Mouse (Mus musculus): ENCODE data around the gene Cd3eap.

Gene Cd3eap

DNA sequence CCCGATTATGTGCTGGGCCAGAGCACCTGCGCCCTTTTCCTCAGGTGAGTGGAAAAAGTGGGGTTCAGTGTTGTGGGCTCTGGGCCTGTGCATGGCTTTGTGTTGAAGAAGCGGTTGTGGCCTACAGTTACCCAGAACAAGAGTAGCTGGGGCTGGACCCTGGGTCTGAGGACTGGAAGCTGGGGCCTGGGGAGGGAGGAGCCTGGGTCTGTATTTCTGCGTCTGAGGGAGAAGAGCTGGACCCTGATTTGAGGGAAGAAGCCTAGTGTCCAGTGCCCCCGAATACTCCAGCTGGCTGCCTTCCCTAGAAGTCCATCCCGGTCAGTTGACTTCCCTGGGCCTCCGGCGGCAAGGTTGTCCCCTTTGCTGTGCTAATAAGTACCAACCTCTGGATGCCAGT, 9.1 kb downstream of the Cd3eap start:
- no peaks in the 10 kb centered on the region for H3K27me3 ChIP-seq (ENCODE audit: control insufficient read depth, insufficient read depth, low read length, poor library complexity, severe bottlenecking)
- peaks cover 4% of the 10 kb centered on the region for H3K36me3 ChIP-seq (ENCODE audit: control insufficient read depth, insufficient read depth, low read length, poor library complexity, severe bottlenecking)
- DNase-seq (ENCODE audit: low read depth, low spot score) = no peak

DNA sequence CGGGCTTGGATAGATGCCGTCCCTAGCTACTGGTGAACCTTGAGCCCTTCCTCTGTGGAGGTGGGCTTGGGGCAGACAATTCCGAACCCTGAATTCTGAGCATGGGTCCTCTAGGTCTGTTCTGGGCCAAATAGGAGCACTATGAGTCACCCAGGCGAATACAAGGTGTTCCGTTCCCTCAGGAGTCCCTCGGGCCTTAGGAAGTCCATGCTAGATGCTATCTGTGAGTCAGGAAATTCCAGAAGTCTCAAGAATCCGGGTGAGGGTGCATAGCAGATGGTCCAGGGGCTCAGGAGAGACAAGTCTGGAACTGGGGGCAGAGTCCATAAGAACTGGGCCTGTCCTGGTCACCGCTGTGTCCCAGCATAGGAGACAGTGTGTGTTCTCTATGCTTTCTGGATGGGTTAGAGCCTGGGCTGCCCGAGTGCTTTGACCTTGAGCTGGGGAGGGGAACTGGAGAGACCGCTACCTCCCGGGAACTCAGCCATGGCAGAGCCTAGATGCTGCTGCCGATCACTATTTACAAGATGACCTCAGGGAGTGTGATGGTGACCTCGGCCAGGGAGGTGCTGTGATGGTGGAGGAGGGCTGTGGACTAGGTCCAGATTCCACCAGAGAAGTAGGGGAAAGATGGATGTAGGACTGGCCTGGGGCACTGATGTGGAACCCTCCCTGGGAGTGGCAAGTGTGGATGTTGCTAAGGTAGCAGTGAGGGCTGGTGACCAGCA, 9.9 kb downstream of the Cd3eap start:
- peaks cover 4% of the 10 kb centered on the region for H3K36me3 ChIP-seq (ENCODE audit: control insufficient read depth, insufficient read depth, low read length, poor library complexity, severe bottlenecking)
- DNase-seq (ENCODE audit: low read depth, low spot score) = no peak
- no peaks in the 10 kb centered on the region for H3K27me3 ChIP-seq (ENCODE audit: control insufficient read depth, insufficient read depth, low read length, poor library complexity, severe bottlenecking)

DNA sequence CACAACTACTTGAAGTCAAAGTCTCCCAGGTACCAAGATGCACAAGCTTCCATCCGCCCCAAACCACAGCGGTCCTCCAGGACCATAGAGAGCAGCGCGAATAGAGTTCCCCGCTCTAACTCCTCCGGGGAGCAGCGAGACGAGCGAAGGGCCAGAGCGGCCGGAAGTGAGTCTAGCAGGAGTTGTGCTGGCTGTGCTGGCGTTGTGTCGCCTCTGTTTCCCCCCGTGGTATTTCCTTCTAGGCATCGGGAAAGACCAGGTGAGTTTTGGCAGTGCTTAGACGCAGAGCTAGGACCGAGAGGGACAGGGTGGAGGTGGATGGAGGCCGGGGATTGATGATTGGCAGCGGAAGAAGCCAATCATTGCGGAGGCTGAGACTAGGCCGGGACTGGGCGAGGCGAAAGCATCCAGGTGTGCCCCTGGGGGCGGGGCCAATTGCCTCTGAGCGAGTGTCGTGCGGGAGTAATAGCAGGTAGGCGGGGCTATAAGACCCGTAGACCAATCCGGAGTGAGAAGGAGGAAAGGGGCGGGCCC, 14.3 kb downstream of the Cd3eap start:
- peaks cover under 1% of the 10 kb centered on the region; the same call in 1 of the 2 replicates for H3K36me3 ChIP-seq (ENCODE audit: control insufficient read depth, insufficient read depth, low read length, poor library complexity, severe bottlenecking)
- no peaks in the 10 kb centered on the region for H3K27me3 ChIP-seq (ENCODE audit: control insufficient read depth, insufficient read depth, low read length, poor library complexity, severe bottlenecking)
- peak; percentile 99 for DNase-seq (ENCODE audit: low read depth, low spot score)

DNA sequence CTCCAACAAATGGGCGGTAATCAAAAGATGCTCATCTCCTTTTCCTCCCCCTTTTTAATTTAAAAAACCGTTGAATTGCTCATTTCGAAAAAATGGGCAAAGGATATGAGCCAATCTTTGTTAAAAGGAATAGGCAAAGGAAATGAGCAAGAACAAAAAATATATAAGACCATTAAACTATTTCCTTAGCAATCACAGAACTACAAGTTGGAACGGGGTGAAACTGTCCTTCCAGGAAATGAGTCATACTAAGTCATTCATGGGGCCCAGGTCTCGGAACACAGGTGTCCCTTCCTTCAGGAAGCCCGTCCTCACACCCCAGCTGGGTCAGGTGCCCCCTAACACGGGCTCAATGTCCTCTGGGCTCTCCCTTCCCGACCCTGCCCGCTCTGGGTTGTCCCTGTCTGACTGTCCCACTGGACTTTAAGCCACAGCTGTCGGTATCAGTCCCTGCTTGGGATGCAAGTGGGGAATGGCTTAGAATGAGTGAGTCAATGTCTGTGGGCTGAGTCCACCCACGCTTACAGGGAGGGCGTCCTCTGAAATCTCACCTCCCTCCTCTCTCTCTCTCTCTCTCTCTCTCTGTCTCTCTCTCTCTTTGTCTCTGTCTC, 14.9 kb downstream of the Cd3eap start, which contains the start of gene Ercc1:
Ercc1 (plus strand) TSS at position 542 of the 611 bp plus-strand sequence.
- DNase-seq (ENCODE audit: low read depth, low spot score) = peak; percentile 54
- H3K36me3 ChIP-seq (ENCODE audit: control insufficient read depth, insufficient read depth, low read length, poor library complexity, severe bottlenecking) = no peaks in the 10 kb centered on the region; the same call in 1 of the 2 replicates
- no peaks in the 10 kb centered on the region for H3K27me3 ChIP-seq (ENCODE audit: control insufficient read depth, insufficient read depth, low read length, poor library complexity, severe bottlenecking)

DNA sequence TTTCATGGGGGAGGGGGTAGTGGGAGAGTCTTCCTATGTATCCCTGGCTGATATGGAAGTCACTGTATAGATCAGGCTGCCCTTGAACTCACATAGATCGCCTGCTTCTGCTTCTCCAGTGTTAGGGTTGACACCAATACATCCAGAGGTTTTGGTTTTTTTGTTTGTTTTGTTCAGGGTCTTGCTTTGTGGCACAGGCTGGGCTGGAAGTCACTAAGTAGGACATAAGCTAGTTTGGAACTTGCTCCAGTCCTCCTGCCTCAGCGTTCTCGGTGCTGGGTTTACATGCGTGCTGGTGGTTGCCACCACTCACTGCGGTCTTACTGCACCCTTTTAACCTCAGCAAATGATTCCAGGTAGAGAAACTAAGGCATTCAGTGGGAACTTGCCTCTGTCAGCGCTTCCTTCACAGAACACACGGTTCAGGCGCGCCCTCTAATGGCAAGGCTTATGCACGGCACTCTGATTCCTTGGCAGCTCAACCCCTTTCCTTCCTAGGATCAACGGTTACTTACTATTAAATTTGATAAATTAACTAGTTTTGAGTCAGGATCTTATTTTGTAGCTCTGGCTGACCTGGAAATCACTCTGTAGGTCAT, 16.0 kb downstream of the Cd3eap start:
- H3K27me3 ChIP-seq (ENCODE audit: control insufficient read depth, insufficient read depth, low read length, poor library complexity, severe bottlenecking) = no peaks in the 10 kb centered on the region
- DNase-seq (ENCODE audit: low read depth, low spot score) = peak; percentile 88

DNA sequence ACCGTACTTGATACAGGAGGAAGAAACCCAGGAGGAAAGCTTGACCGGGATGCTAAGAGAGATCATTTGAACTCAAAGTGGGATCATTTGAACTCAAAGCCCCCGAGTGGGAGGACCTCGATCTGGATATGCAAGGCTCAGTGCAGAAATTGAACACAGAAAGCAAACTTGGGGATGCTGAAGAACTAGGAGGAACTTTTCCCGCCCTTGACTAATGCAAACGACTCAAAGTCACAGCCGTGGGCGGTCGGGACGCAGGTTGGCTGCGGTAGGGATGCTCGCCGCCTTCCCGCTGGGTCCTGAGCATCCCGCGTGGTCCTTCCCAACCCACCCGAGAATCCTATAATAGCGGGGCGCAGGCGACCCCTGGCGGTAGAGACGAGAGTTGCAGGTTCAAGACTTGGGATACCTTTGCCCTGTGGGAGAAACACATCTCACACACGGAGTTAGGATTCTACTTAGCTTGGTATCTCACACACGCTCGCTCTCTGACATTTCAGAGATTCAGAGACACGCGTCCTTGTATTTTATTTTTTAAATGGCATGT, 16.7 kb downstream of the Cd3eap start:
- peak; percentile 83 for DNase-seq (ENCODE audit: low read depth, low spot score)
- H3K36me3 ChIP-seq (ENCODE audit: control insufficient read depth, insufficient read depth, low read length, poor library complexity, severe bottlenecking) = no peaks in the 10 kb centered on the region
- no peaks in the 10 kb centered on the region for H3K27me3 ChIP-seq (ENCODE audit: control insufficient read depth, insufficient read depth, low read length, poor library complexity, severe bottlenecking)

More for the DNA sequence above, 16.0 kb downstream of the Cd3eap start:
- H3K36me3 ChIP-seq (ENCODE audit: control insufficient read depth, insufficient read depth, low read length, poor library complexity, severe bottlenecking) = no peaks in the 10 kb centered on the region

DNA sequence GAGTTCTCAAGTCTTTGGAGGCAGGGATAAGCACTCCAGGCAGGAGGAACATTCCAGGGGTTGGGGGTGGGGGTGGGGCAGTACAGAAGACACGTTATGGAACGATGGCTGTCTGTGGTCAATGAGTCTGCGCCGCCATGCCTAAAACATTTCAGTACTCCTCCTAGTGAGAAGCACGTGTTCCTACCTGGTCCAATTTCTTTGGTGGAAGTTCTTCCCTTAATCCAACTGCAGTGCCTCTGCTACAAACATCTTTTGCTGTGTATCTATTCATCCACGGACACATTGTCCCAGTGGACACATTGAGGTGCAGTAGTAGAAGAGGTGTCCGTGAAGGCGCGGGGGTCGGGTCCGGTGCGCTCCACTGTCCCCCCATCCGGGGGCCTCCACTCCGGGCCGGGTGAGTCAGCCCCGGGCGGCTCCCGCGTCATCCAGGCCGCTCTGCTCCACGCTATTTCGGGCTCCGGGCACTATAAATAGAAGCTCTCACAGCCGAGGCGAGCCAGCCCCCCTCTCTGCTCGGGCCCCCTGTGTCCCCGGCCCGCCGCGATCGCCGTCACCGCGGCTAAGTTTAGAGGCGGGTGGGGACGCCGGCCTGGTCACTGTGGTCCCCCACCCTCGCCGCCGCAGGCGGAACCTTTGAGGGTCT, 17.4 kb downstream of the Cd3eap start:
- Histone ChIP-seq H3K27me3 (ENCODE audit: control insufficient read depth, insufficient read depth, low read length, poor library complexity, severe bottlenecking) (no peaks in the 10 kb centered on the region), H3K36me3 (ENCODE audit: control insufficient read depth, insufficient read depth, low read length, poor library complexity, severe bottlenecking) (no peaks in the 10 kb centered on the region)
- DNase-seq (ENCODE audit: low read depth, low spot score) = peak; percentile 36

DNA sequence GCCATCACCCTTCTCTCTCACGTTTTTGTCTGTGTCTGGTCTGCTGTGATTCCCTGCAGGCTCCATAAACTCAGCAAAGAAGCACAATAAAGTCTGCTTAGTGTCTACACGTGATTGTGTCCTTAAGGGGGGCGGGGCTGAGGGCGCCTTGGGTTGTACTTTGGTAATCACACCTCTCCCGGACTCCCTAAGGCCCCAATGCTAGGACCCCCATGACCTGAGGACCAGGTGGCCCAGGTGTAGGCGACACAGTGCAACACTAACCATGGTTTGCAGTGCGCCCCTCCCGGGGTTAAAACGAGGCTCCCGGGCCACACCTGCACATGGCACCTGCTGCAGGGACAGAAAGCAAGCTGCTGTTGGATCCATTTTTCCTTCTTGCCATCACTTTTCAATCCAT, 18.0 kb downstream of the Cd3eap start:
- Histone ChIP-seq H3K36me3 (ENCODE audit: control insufficient read depth, insufficient read depth, low read length, poor library complexity, severe bottlenecking) (no peaks in the 10 kb centered on the region), H3K27me3 (ENCODE audit: control insufficient read depth, insufficient read depth, low read length, poor library complexity, severe bottlenecking) (no peaks in the 10 kb centered on the region)
- no peak for DNase-seq (ENCODE audit: low read depth, low spot score)

DNA sequence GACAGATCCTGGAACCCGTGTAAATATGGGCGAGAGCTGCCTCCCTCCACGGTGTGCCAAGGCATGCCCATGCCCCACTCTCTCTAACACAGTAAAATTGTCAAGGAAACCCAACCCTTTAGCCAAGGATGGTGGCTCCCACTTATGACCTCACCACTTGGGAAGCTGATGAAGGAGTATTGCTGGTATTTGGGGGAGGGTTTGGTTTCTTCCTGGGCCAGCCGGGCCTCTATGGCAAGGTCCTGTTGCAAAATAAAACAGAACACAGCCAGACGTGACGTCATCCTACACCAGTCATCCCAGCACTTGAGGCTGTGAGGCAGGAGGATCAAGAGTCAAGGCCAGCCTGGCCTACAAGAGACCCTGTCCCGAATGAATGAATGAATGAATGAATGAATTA, 20.7 kb downstream of the Cd3eap start:
- H3K36me3 ChIP-seq (ENCODE audit: control insufficient read depth, insufficient read depth, low read length, poor library complexity, severe bottlenecking) = no peaks in the 10 kb centered on the region
- no peaks in the 10 kb centered on the region for H3K27me3 ChIP-seq (ENCODE audit: control insufficient read depth, insufficient read depth, low read length, poor library complexity, severe bottlenecking)
- DNase-seq (ENCODE audit: low read depth, low spot score) = no peak

DNA sequence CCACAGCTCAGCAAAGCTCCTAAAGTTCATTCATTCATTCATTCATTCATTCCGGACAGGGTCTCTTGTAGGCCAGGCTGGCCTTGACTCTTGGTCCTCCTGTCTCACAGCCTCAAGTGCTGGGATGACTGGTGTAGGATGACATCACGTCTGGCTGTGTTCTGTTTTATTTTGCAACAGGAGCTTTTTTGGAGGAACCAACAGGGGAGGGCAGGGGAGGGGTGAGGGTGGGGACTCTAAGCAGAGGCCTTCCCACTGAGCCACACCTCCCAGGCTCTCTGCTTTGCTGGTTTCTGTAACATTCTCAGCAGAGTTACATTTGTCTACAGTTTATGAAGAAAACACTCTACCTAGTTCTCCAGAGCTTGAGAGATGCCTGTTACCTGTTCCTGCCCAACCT, 21.2 kb downstream of the Cd3eap start:
- no peak for DNase-seq (ENCODE audit: low read depth, low spot score)
- no peaks in the 10 kb centered on the region for H3K27me3 ChIP-seq (ENCODE audit: control insufficient read depth, insufficient read depth, low read length, poor library complexity, severe bottlenecking)

DNA sequence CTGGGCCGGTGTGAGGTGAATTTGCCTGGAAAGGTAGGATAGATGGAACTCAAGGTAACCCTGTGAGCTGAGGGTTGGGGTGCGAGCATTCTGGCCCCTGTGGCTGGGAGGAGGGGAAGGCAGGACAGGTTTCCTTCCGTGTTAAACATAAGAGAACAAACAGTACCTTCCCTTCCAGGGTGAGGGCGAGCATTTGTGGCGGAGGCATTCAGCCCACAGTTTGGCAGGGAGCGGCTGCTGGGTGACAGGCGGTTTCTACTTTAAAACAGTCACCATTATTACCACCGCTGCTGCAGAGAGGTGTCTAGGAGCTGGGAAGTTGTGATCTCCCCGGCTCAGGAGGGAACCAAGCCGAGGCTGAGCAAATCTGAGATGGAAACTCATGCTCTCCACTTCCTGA, 22.2 kb downstream of the Cd3eap start:
- no peak for DNase-seq (ENCODE audit: low read depth, low spot score)
- H3K36me3 ChIP-seq (ENCODE audit: control insufficient read depth, insufficient read depth, low read length, poor library complexity, severe bottlenecking) = no peaks in the 10 kb centered on the region
- H3K27me3 ChIP-seq (ENCODE audit: control insufficient read depth, insufficient read depth, low read length, poor library complexity, severe bottlenecking) = no peaks in the 10 kb centered on the region

More for the DNA sequence above, 21.2 kb downstream of the Cd3eap start:
- no peaks in the 10 kb centered on the region for H3K36me3 ChIP-seq (ENCODE audit: control insufficient read depth, insufficient read depth, low read length, poor library complexity, severe bottlenecking)

DNA sequence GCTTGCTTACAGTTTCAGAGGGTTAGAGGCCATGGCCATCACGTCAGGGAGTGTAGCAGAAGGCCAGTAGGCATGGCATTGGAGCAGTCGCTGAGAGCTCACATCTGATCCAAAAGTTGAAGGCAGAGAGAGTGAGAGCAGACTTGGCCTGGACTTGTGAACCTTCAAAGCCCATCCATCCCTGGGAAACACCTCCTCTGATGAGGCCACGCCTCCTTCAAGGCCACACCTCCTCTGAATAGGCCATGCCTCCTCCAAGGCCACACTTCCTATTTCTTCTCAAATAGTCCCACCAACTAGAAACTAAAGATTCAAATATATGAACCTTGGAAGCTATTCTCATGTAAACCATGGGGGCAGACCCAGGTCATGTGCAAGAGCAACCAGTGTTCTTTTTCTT, 23.7 kb downstream of the Cd3eap start:
- Histone ChIP-seq H3K36me3 (ENCODE audit: control insufficient read depth, insufficient read depth, low read length, poor library complexity, severe bottlenecking) (no peaks in the 10 kb centered on the region), H3K27me3 (ENCODE audit: control insufficient read depth, insufficient read depth, low read length, poor library complexity, severe bottlenecking) (no peaks in the 10 kb centered on the region)
- peak; percentile 84 for DNase-seq (ENCODE audit: low read depth, low spot score)

DNA sequence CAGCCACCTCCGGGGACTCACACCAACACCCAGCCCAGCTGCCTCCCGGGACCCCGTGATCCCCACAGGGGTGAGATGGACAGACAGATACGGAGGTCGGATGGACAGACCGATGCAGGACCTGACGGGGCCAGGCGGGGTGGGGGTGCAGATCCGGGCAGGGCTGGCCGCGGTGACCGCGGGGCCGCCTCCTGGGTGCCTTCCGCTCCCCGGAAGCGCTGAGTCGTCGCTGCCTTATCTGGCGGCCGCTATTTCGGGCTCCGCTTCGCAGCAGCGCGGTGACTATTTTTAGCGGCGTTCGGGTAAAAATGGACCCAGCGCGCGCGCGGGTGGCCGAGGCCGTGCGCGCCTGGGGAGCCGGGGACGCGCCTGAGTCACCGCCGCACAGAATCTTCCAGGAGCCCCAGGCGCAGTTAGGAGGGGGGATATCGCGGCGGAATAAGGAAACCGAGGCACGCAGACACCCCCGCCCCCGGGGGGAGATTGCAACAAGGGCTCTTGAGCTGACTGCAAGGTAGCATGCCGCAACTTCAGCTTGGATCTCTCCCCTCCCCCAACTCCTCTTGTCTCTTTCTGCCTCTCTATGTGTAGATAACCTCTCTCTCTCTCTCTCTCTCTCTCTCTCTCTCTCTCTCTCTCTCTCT, 26.5 kb downstream of the Cd3eap start:
- H3K27me3 ChIP-seq (ENCODE audit: control insufficient read depth, insufficient read depth, low read length, poor library complexity, severe bottlenecking) = no peaks in the 10 kb centered on the region
- H3K36me3 ChIP-seq (ENCODE audit: control insufficient read depth, insufficient read depth, low read length, poor library complexity, severe bottlenecking) = no peaks in the 10 kb centered on the region
- DNase-seq (ENCODE audit: low read depth, low spot score) = peak; percentile 86

DNA sequence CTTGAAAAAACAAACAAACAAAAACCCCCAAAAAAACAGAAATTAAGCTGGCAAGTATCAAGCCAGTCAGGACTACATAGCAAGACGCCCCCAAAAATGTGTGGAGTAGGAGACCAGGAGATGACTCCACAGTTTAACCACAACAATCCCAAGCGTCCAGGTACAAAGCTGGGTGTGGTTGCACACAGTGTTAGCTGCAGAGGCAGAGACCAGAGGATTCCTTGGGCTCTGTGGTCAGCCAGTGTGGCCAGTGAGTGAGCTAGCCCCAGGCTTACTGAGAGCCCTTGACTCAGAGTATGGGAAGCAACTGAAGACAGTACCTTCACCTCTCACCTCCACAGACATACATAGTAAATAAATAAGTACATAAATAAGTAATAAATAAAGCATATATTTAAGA, 27.4 kb downstream of the Cd3eap start:
- no peaks in the 10 kb centered on the region for H3K36me3 ChIP-seq (ENCODE audit: control insufficient read depth, insufficient read depth, low read length, poor library complexity, severe bottlenecking)
- H3K27me3 ChIP-seq (ENCODE audit: control insufficient read depth, insufficient read depth, low read length, poor library complexity, severe bottlenecking) = no peaks in the 10 kb centered on the region
- DNase-seq (ENCODE audit: low read depth, low spot score) = no peak

Measured in splenic B cell, adult 2 months (primary cell).